Mouse (Mus musculus) C2C12 (cell line): ENCODE measurements around the gene Racgap1.

Experiments
- CTCF ChIP-seq: IDR thresholded peaks from one replicate; pipeline ENCODE4 v1.5.1; 2011; ENCODE audit not compliant: control insufficient read depth, insufficient read depth, insufficient read length
- FOSL1 ChIP-seq: IDR thresholded peaks from one replicate; pipeline ENCODE4 v1.8.0; 2011; ENCODE audit warnings: mild to moderate bottlenecking, low read length; ENCODE audit not compliant: poor library complexity, insufficient read depth, severe bottlenecking
- MYOD1 ChIP-seq: IDR thresholded peaks from one replicate; pipeline ENCODE4 v1.6.1; 2011; ENCODE audit warnings: low read depth; ENCODE audit not compliant: control insufficient read depth, insufficient read length
- USF1 ChIP-seq: IDR thresholded peaks from one replicate; pipeline ENCODE4 v1.6.1; 2011; ENCODE audit warnings: low read depth, mild to moderate bottlenecking, control low read depth, moderate library complexity

DNA sequence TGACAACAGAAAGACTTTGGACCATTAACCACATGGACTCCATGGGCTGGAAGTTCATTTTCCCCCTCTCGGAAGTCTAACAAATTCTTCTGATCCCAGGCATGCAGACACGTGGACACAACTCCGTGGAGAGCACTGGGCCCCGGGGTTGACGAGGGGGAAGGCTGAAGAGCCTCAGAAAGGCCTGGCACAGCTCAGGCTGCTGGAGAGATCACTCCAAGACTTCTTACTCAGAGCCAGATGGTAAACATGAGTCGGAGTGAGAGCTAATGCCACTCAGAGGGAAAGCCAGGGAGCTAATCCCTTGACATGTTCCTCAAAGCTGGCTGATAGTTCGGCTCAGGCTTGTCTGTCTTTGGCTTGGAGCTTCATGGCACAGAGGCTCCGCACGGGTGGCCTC, 36.2 kb downstream of the Racgap1 start:
- TF ChIP-seq USF1 (no peak), CTCF (no peak), MYOD1 (no peak), FOSL1 (no peak)
